Comparison of ENCODE assay signal across 7 mouse cellular contexts in genomic region chr14:93713250-93713935, GRCm38 (mm10).
A peak's percentile ranks its signal among the peaks of the same experiment; 100 is the strongest.
DNase-seq lines count a peak whose midpoint lies in the region; ATAC-seq lines count a peak whose summit lies in the region.

No protein-coding gene starts in this region.

- ATAC-seq in frontal cortex, adult (ENCODE audit: low TSS enrichment) = peak; percentile 89

- DNase-seq in retina, postnatal 1 day = peak; percentile 6
- DNase-seq in retina, embryonic 14.5 days (ENCODE audit: low spot score) = no peak
- peak; percentile 51 to 72 for DNase-seq in left cerebral cortex, postnatal 14 days (ENCODE audit: low spot score in 2 of 2)
- peak; percentile 89 for DNase-seq in telencephalon, adult 2 months (ENCODE audit: low read depth, low spot score)
- DNase-seq in ovary, postnatal 14 days (ENCODE audit: low spot score) = no peak
- DNase-seq in lung, postnatal 4 days = no peak

- intact Hi-C loops in left cerebral cortex, postnatal 14 days (cut with DNase I) = loop anchor here (10.0 kb wide), 1 partner anchor 101 kb away; no protein-coding TSS in a partner anchor

Comparison
In these comparisons a context has a peak if more than half of its experiments do, and no peak if none do; other contexts are left out.
1. DNase-seq: peak in retina, postnatal 1 day (single experiment), left cerebral cortex, postnatal 14 days (2 of 2) and telencephalon, adult 2 months (single experiment); none in retina, embryonic 14.5 days (single experiment), ovary, postnatal 14 days (single experiment) and lung, postnatal 4 days (0 of 2).